Mouse (Mus musculus): ENCODE measurements around the gene Gm45261. TPM values are rescaled to one million over a fixed set of nuclear protein-coding genes. Genes with fewer than 3 reads are reported as not detected.
A peak's percentile ranks its signal among the peaks of the same experiment; 100 is the strongest.

Gene Gm45261
- total RNA-seq, 2 experiments from 2014 or later = not detected

GRCm38 (mm10) chr1:80410229-80410973 is 50.8 kb downstream of the Gm45261 start:
- ATAC-seq (ENCODE audit: poor library complexity, severe bottlenecking) = no peak

- ATAC-seq (ENCODE audit: poor library complexity, severe bottlenecking) = no peak
These were observed 51.7 kb downstream of the Gm45261 start for GRCm38 (mm10) chr1:80409467-80410105.

- peak; percentile 93 for ATAC-seq (ENCODE audit: poor library complexity, severe bottlenecking)
These were observed 52.7 kb downstream of the Gm45261 start for GRCm38 (mm10) chr1:80408586-80408985.

- no peak for ATAC-seq (ENCODE audit: poor library complexity, severe bottlenecking)
These were observed 57.1 kb downstream of the Gm45261 start for GRCm38 (mm10) chr1:80404196-80404595.

GRCm38 (mm10) chr1:80403366-80403893 is 57.8 kb downstream of the Gm45261 start:
- no peak for ATAC-seq (ENCODE audit: poor library complexity, severe bottlenecking)

GRCm38 (mm10) chr1:80401961-80402360 is 59.3 kb downstream of the Gm45261 start:
- ATAC-seq (ENCODE audit: poor library complexity, severe bottlenecking) = peak; percentile 98

Other genes with a start within 250 kb of the Gm45261 start
- 0.43 TPM in 1 of 2 replicates, not detected in the other for gene Fam124b, start 243.0 kb downstream of the Gm45261 start, total RNA-seq (2015)
- gene Fam124b, start 243.0 kb downstream of the Gm45261 start, total RNA-seq (2017) = not detected in 2 replicates
- gene Cul3, start 121.0 kb downstream of the Gm45261 start, total RNA-seq (2015) = 185 and 192 TPM in 2 replicates
- gene Cul3, start 121.0 kb downstream of the Gm45261 start, total RNA-seq (2017) = 317 and 389 TPM in 2 replicates

Measured in megakaryocyte, adult 5-6 weeks (primary cell).